Mouse (Mus musculus) embryo, embryonic 10.5 days (tissue): Measurements from ENCODE around the gene Ppp1ca.

Source experiments
- DNase-seq: peaks from one replicate; pipeline ENCODE4 v3.0.0-alpha.2; 2015; ENCODE audit warnings: low spot score

Gene Ppp1ca

GRCm38 (mm10) chr19:4191528-4192250 lies at the start of gene Ppp1ca:
Gene Ppp1ca (plus strand): TSS chr19:4192065.
- peak; percentile 96 for DNase-seq

GRCm38 (mm10) chr19:4142416-4143173 lies 49.3 kb upstream of the Ppp1ca start:
- DNase-seq = no peak

GRCm38 (mm10) chr19:4143759-4144268 lies 48.1 kb upstream of the Ppp1ca start, which contains the start of gene Cabp4:
Gene Cabp4 (minus strand): TSS chr19:4144033.
- DNase-seq = no peak

- DNase-seq = no peak
Observed at GRCm38 (mm10) chr19:4144550-4145498, 47.0 kb upstream of the Ppp1ca start.

- no peak for DNase-seq
Observed at GRCm38 (mm10) chr19:4145936-4146335, 45.9 kb upstream of the Ppp1ca start.

GRCm38 (mm10) chr19:4146366-4147021 lies 45.4 kb upstream of the Ppp1ca start:
- DNase-seq = no peak

GRCm38 (mm10) chr19:4147022-4147405 lies 44.9 kb upstream of the Ppp1ca start:
- DNase-seq = no peak

- no peak for DNase-seq
Observed at GRCm38 (mm10) chr19:4147782-4148490, 43.9 kb upstream of the Ppp1ca start.

- peak; percentile 96 for DNase-seq
Observed at GRCm38 (mm10) chr19:4148491-4148806, 43.4 kb upstream of the Ppp1ca start, which contains the start of gene Coro1b. Gene Coro1b (plus strand): TSS chr19:4148619.

- no peak for DNase-seq
Observed at GRCm38 (mm10) chr19:4148819-4149218, 43.0 kb upstream of the Ppp1ca start.

- no peak for DNase-seq
Observed at GRCm38 (mm10) chr19:4149283-4149682, 42.6 kb upstream of the Ppp1ca start.

- no peak for DNase-seq
Observed at GRCm38 (mm10) chr19:4149764-4150461, 42.0 kb upstream of the Ppp1ca start.

- DNase-seq = no peak
Observed at GRCm38 (mm10) chr19:4150567-4151487, 41.0 kb upstream of the Ppp1ca start.

GRCm38 (mm10) chr19:4151488-4151860 lies 40.4 kb upstream of the Ppp1ca start:
- no peak for DNase-seq

- no peak for DNase-seq
Observed at GRCm38 (mm10) chr19:4151898-4152297, 40.0 kb upstream of the Ppp1ca start.

- no peak for DNase-seq
Observed at GRCm38 (mm10) chr19:4152445-4153231, 39.2 kb upstream of the Ppp1ca start.

- no peak for DNase-seq
Observed at GRCm38 (mm10) chr19:4153232-4153654, 38.6 kb upstream of the Ppp1ca start, which contains the start of gene Ptprcap. Gene Ptprcap (plus strand): TSS chr19:4153604.
